Mouse (Mus musculus) kidney, adult 2 months (tissue): ENCODE data around the gene Srrm2.

Source experiments
- CTCF ChIP-seq: fragments of 200-500 bp; conservative IDR thresholded peaks from 2 replicates; pipeline ENCODE4 v1.5.1; 2011; ENCODE audit warnings: low read depth, mild to moderate bottlenecking, control low read depth, low read length, moderate library complexity, mixed read lengths; ENCODE audit not compliant: insufficient read depth, insufficient read length
- POLR2A ChIP-seq: fragments of 200-500 bp; IDR thresholded peaks from one replicate; pipeline ENCODE4 v1.6.1; 2011; ENCODE audit warnings: low read depth, low read length, control low read depth

DNA sequence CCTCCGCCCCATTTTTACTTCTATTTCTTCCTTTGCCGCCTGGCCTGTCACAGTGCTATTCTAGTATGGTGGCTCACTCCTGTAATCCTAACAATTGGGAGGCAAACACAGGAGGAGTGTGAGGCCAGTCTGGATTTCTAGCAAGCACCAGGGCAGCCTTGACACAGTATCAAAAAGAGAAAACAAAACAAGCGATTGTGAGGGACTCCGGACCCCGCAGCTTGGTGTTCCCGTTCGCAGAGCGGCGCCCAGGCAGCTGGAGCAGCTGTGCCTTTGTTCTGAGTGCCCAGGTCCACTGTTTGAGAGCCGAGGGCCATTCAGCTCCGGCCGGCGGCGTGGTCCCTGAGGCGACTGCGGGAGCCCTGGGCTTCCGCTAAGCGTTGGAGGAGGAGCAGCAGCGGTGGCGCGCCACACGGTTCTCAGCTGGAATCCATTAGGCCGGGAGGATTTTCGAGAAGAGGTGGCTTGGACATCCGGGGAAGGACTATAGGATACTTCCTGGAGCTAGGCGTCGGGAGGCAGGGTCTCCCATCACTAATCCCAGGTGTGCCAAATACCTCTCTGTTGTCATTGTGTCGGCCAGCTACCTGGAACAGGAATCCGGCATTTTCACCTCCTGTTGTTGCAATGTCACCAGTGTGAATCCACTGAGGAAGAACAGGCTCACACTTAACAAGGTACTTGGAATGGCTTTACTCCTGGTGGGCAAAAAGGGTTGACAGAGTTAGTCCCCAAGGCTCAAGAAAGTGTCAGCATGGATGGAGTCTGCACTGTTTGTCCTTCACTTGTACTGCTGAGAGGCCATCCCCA is at the start of gene Srrm2:
- no peak for TF ChIP-seq POLR2A
- no peak for TF ChIP-seq CTCF
